Mouse (Mus musculus) midbrain, embryonic 14.5 days (tissue): ENCODE data around the gene Slc13a2. TPM values are rescaled to one million over a fixed set of nuclear protein-coding genes. Genes with fewer than 3 reads are reported as not detected.

Source experiments
- ATAC-seq: fragments of 200-750 bp; cut with Nextera tagmentation; 2 replicates; pipeline ENCODE4 v1.8.0; 2017; ENCODE audit warnings: moderate number of reproducible peaks, moderate library complexity; ENCODE audit not compliant: low FRiP score, low TSS enrichment
- DNase-seq: peaks from one replicate; pipeline ENCODE4 v3.0.0-alpha.2; 2015
- H3K27ac ChIP-seq: fragments of 300-500 bp; sonication (generic); replicated peaks from 2 replicates; pipeline ENCODE4 v1.5.1; 2014; ENCODE audit warnings: mild to moderate bottlenecking, low read depth, low read length, moderate library complexity
- H3K27me3 ChIP-seq: fragments of 300-500 bp; sonication (generic); 2 replicates; pipeline ENCODE4 v1.6.1; 2014; ENCODE audit warnings: low read length, control low read depth, mixed read lengths; ENCODE audit not compliant: control insufficient read depth, insufficient read depth
- H3K36me3 ChIP-seq: fragments of 300-500 bp; sonication (generic); 2 replicates; pipeline ENCODE4 v1.6.1; 2014; ENCODE audit warnings: low read length, control low read depth; ENCODE audit not compliant: control insufficient read depth, insufficient read depth
- H3K4me1 ChIP-seq: fragments of 300-500 bp; sonication (generic); 2 replicates; pipeline ENCODE4 v1.6.1; 2014; ENCODE audit warnings: mild to moderate bottlenecking, antibody characterized with exemption, low read length, control low read depth; ENCODE audit not compliant: control insufficient read depth, insufficient read depth
- H3K4me2 ChIP-seq: fragments of 300-500 bp; sonication (generic); 2 replicates; pipeline ENCODE4 v1.6.1; 2014; ENCODE audit warnings: mild to moderate bottlenecking, low read length, moderate library complexity
- H3K4me3 ChIP-seq: fragments of 300-500 bp; sonication (generic); replicated peaks from 2 replicates; pipeline ENCODE4 v1.5.1; 2014; ENCODE audit warnings: low read depth, low read length
- H3K9ac ChIP-seq: fragments of 300-500 bp; sonication (generic); replicated peaks from 2 replicates; pipeline ENCODE4 v1.6.1; 2014; ENCODE audit warnings: mild to moderate bottlenecking, low read length, moderate library complexity
- H3K9me3 ChIP-seq: fragments of 300-500 bp; sonication (generic); 2 replicates; pipeline ENCODE4 v1.6.1; 2016; ENCODE audit warnings: low read length, control low read depth, mixed read lengths; ENCODE audit not compliant: control insufficient read depth
- WGBS: fragments of 180-500 bp; shearing (Covaris S2); extraction: QIAGEN DNeasy Blood & Tissue Kit; methylation state at CpG from one replicate; pipeline ENCODE4 v1.1.7; 2014; 5-methylcytosine and 5-hydroxymethylcytosine counted together
- polyA plus RNA-seq: library from polyadenylated mRNA; unstranded; fragments of >200 nt; fragmentation: Nextera tagmentation; extraction: Ambion mirVana; gene quantifications from 2 replicates; pipeline ENCODE4 v1.2.1, GENCODE M21; 2014

The Slc13a2 gene
- polyA plus RNA-seq, 1 experiment from 2014 or later, result not detected

- Histone ChIP-seq H3K9me3 (no peaks in the 10 kb centered on the region), H3K4me2 (no peak overlapping the region), H3K36me3 (no peaks in the 10 kb centered on the region), H3K27ac (no peak overlapping the region), H3K27me3 (no peaks in the 10 kb centered on the region), H3K4me3 (no peak overlapping the region), H3K9ac (no peak overlapping the region), H3K4me1 (no peaks in the 10 kb centered on the region)
- 77% methylated on average over 8 of the region's 8 CpGs for WGBS
- DNase-seq (no peak), ATAC-seq (no peak)
Measured at GRCm38 (mm10) chr11:78374147-78374546, 47.9 kb downstream of the Slc13a2 start.

- Histone ChIP-seq H3K9me3 (no peaks in the 10 kb centered on the region), H3K9ac (0 out of 2 replicates have a peak overlapping the region, but pooled peaks have one; percentile 6), H3K4me3 (no peak overlapping the region), H3K4me1 (no peaks in the 10 kb centered on the region), H3K4me2 (no peak overlapping the region), H3K27me3 (no peaks in the 10 kb centered on the region), H3K36me3 (no peaks in the 10 kb centered on the region), H3K27ac (no peak overlapping the region)
- WGBS, result 49% methylated on average over 7 of the region's 7 CpGs
- ATAC-seq (no peak), DNase-seq (peak; percentile 9)
Measured at GRCm38 (mm10) chr11:78372610-78373009, 49.4 kb downstream of the Slc13a2 start.

DNA sequence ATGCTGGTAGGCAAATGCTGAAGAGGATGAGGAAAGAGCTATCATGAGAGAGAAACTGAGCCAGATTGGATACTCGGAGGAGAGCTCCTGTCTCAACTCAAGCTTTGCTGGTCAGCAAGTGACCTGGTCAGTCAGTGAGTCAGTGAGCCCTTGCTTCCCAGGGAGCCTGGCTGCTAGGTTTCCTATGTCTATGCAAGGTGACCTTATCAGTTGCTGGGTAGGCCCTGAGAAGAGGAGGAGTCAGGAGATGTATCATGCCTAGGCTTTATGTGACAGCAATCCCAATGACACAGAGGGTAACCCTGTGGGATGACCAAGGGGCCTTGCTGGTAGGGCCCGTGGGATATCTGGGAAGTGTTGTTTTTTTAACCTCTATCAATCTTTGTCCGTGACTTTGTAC is 49.9 kb downstream of the Slc13a2 start:
- DNase-seq, result no peak
- no peak for ATAC-seq
- Histone ChIP-seq H3K4me2 (no peak overlapping the region), H3K9me3 (no peaks in the 10 kb centered on the region), H3K4me1 (no peaks in the 10 kb centered on the region), H3K27me3 (no peaks in the 10 kb centered on the region), H3K36me3 (no peaks in the 10 kb centered on the region), H3K9ac (no peak overlapping the region), H3K27ac (no peak overlapping the region), H3K4me3 (no peak overlapping the region)
- 90% methylated on average over 3 of the region's 3 CpGs for WGBS

DNA sequence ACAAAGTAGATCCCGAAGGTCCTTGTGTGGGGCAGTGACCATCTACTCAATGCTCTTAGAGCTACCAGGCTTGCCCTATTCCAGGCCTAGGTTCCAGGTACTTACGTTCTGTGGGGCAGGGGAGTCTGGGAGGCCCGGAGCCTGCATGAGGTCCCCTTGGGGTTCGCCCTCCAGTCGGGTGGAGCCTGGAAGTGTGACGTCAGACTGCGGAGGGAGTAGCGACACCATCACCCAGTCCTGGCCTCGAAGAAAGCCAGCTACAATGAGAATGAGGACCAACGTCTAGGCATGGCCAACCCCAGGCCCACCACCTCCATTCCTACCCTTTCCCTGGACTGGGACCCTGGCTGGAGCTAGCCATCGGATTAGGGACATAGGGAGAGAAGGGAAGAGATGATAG is 50.3 kb downstream of the Slc13a2 start:
- Histone ChIP-seq H3K27me3 (no peaks in the 10 kb centered on the region), H3K4me3 (no peak overlapping the region), H3K9me3 (no peaks in the 10 kb centered on the region), H3K36me3 (no peaks in the 10 kb centered on the region), H3K27ac (no peak overlapping the region), H3K4me2 (no peak overlapping the region), H3K4me1 (no peaks in the 10 kb centered on the region), H3K9ac (no peak overlapping the region)
- no peak for DNase-seq
- 91% methylated on average over 11 of the region's 11 CpGs for WGBS
- no peak for ATAC-seq

DNA sequence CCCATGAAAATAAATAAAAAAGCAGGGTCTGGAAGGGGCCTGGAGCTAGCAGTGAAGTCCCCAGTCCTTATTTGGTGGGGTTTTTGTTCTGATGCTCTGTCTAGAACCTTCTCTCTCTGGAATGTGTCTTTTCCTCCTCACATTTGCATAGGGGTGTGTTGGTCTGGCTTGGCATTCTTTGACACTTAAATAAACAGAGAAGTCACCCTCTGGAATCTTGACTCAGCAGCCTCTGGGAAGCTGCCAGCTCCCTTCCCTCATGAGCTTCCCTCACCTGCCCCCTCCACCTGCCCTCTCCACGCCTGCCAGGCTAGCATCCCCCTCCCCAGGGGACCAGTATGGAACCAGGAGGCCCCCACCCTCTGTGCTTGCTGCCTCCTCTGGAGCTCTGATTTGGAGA is 51.6 kb downstream of the Slc13a2 start:
- no peak overlapping the region for H3K4me2 ChIP-seq
- WGBS, result 57% methylated on average over 1 of the region's 1 CpGs
- no peak for DNase-seq

DNA sequence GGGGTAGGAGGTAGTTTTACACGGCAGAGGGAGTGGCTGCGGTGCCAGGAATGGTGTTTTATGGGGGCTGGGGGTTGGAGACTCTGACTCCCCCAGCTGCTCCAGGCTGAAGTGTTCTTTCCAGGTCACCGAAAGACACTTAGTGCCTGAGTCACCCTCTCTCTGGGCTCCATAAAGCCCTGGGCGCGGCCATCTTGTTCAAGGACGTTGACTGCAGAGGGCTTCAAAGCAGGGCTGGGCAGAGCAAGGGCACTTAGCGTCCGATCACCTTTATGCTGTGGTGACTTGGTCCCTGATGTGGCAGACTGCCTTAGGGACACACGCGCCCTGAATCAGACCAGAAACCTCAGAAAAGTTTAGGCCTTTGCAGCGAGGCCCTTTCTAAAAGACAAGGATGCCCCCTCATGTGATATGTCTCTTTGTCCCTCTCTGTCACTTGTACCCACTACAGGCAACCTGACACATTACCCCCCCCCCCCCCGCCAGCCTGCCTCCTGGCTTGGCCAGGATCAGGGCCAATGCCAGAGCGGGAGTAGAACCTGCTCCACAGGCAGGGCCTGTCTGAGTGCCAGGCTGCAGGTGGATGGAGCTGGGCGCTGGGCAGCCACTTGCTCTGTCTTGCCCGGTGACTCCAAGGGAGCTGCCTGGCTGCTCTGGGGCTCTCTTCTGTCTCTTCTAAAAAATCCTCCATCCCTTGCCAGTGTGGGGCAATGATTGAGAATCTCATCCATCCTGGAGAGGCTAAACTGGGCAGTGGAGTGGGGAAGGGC is 54.4 kb downstream of the Slc13a2 start:
- no peak for DNase-seq
- 90% methylated on average over 15 of the region's 15 CpGs for WGBS
- no peaks in the 10 kb centered on the region for H3K36me3 ChIP-seq
- H3K27me3 ChIP-seq, result no peaks in the 10 kb centered on the region
- no peaks in the 10 kb centered on the region for H3K9me3 ChIP-seq
- ATAC-seq, result no peak
- H3K4me2 ChIP-seq, result no peak overlapping the region
- H3K9ac ChIP-seq, result no peak overlapping the region
- H3K27ac ChIP-seq, result no peak overlapping the region
- H3K4me3 ChIP-seq, result no peak overlapping the region
- no peaks in the 10 kb centered on the region for H3K4me1 ChIP-seq

More for the DNA sequence above, 51.6 kb downstream of the Slc13a2 start:
- Histone ChIP-seq H3K9me3 (no peaks in the 10 kb centered on the region), H3K36me3 (no peaks in the 10 kb centered on the region), H3K4me3 (no peak overlapping the region), H3K27ac (no peak overlapping the region), H3K27me3 (no peaks in the 10 kb centered on the region), H3K4me1 (no peaks in the 10 kb centered on the region), H3K9ac (no peak overlapping the region)
- no peak for ATAC-seq

- H3K27me3 ChIP-seq, result no peaks in the 10 kb centered on the region
- no peaks in the 10 kb centered on the region for H3K36me3 ChIP-seq
- H3K4me2 ChIP-seq, result no peak overlapping the region
- no peak for DNase-seq
- no peak overlapping the region for H3K4me3 ChIP-seq
- ATAC-seq, result no peak
- H3K27ac ChIP-seq, result no peak overlapping the region
- H3K9ac ChIP-seq, result no peak overlapping the region
- H3K4me1 ChIP-seq, result no peaks in the 10 kb centered on the region
- H3K9me3 ChIP-seq, result no peaks in the 10 kb centered on the region
- 50% methylated on average over 8 of the region's 8 CpGs for WGBS
Measured at GRCm38 (mm10) chr11:78364103-78364502, 57.9 kb downstream of the Slc13a2 start.

- WGBS, result 83% methylated on average over 13 of the region's 13 CpGs
Measured at GRCm38 (mm10) chr11:78363309-78364007, 58.6 kb downstream of the Slc13a2 start.

GRCm38 (mm10) chr11:78360789-78361131 is 61.3 kb downstream of the Slc13a2 start:
- 62% methylated on average over 2 of the region's 2 CpGs for WGBS
- no peak overlapping the region for H3K4me3 ChIP-seq
- H3K4me2 ChIP-seq, result no peak overlapping the region
- no peaks in the 10 kb centered on the region for H3K4me1 ChIP-seq
- DNase-seq (no peak), ATAC-seq (no peak)
- H3K27me3 ChIP-seq, result no peaks in the 10 kb centered on the region
- H3K9ac ChIP-seq, result no peak overlapping the region
- H3K9me3 ChIP-seq, result no peaks in the 10 kb centered on the region
- H3K27ac ChIP-seq, result no peak overlapping the region
- no peaks in the 10 kb centered on the region for H3K36me3 ChIP-seq

More at GRCm38 (mm10) chr11:78363309-78364007, 58.6 kb downstream of the Slc13a2 start:
- no peak for DNase-seq
- ATAC-seq, result no peak
- Histone ChIP-seq H3K36me3 (no peaks in the 10 kb centered on the region), H3K4me2 (no peak overlapping the region), H3K9ac (no peak overlapping the region), H3K27me3 (no peaks in the 10 kb centered on the region), H3K27ac (no peak overlapping the region), H3K4me1 (no peaks in the 10 kb centered on the region), H3K9me3 (no peaks in the 10 kb centered on the region), H3K4me3 (no peak overlapping the region)
